Mouse (Mus musculus) embryo, embryonic 10.5 days (tissue): ENCODE measurements around the gene Atox1.
"Not testable (repeated sequence)": the region's sequence is repeated elsewhere in the genome, so short reads cannot be mapped to it uniquely, and the experiment has no call there.

Experiments
- DNase-seq: peaks from one replicate; pipeline ENCODE4 v3.0.0-alpha.2; 2015; ENCODE audit warnings: low spot score

Gene Atox1

GRCm38 (mm10) chr11:55450311-55450710 lies 10.7 kb downstream of the Atox1 start:
- no peak for DNase-seq

- no peak for DNase-seq
Observed at GRCm38 (mm10) chr11:55449531-55449930, 11.5 kb downstream of the Atox1 start.

GRCm38 (mm10) chr11:55446579-55446978 lies 14.5 kb downstream of the Atox1 start:
- DNase-seq: peak; percentile 92

GRCm38 (mm10) chr11:55444772-55445171 lies 16.3 kb downstream of the Atox1 start:
- DNase-seq: peak; percentile 95

- no peak for DNase-seq
Observed at GRCm38 (mm10) chr11:55439718-55440117, 21.3 kb downstream of the Atox1 start.

- DNase-seq: no peak
Observed at GRCm38 (mm10) chr11:55438031-55438430, 23.0 kb downstream of the Atox1 start.

GRCm38 (mm10) chr11:55436089-55436488 lies 24.9 kb downstream of the Atox1 start:
- no peak for DNase-seq

GRCm38 (mm10) chr11:55432981-55433380 lies 28.1 kb downstream of the Atox1 start:
- DNase-seq: no peak

- no peak for DNase-seq
Observed at GRCm38 (mm10) chr11:55429973-55430372, 31.1 kb downstream of the Atox1 start.

GRCm38 (mm10) chr11:55428186-55429012 lies 32.6 kb downstream of the Atox1 start:
- peak; percentile 85 for DNase-seq

- no peak for DNase-seq
Observed at GRCm38 (mm10) chr11:55424746-55425360, 36.2 kb downstream of the Atox1 start.

GRCm38 (mm10) chr11:55423756-55424155 lies 37.3 kb downstream of the Atox1 start:
- peak; percentile 64 for DNase-seq

GRCm38 (mm10) chr11:55422978-55423377 lies 38.1 kb downstream of the Atox1 start, which contains the start of gene Sparc:
TSS of gene Sparc (minus strand) at chr11:55423183.
- DNase-seq: no peak

- peak; percentile 84 for DNase-seq
Observed at GRCm38 (mm10) chr11:55419678-55420307, 41.2 kb downstream of the Atox1 start.

- DNase-seq: no peak
Observed at GRCm38 (mm10) chr11:55419296-55419677, 41.8 kb downstream of the Atox1 start.

- no peak for DNase-seq
Observed at GRCm38 (mm10) chr11:55418704-55419061, 42.4 kb downstream of the Atox1 start.

- DNase-seq: peak; percentile 91
Observed at GRCm38 (mm10) chr11:55417898-55418703, 42.9 kb downstream of the Atox1 start.

- DNase-seq: no peak
Observed at GRCm38 (mm10) chr11:55416609-55417265, 44.3 kb downstream of the Atox1 start.

GRCm38 (mm10) chr11:55415731-55416130 lies 45.3 kb downstream of the Atox1 start:
- not testable (repeated sequence) for DNase-seq

GRCm38 (mm10) chr11:55415036-55415704 lies 45.9 kb downstream of the Atox1 start:
- no peak for DNase-seq

- no peak for DNase-seq
Observed at GRCm38 (mm10) chr11:55414314-55414713, 46.7 kb downstream of the Atox1 start.
